Mouse (Mus musculus): Measurements from ENCODE around the gene Kitl. TPM values are rescaled to one million over a fixed set of nuclear protein-coding genes. Genes with fewer than 3 reads are reported as not detected.

Gene Kitl
- polyA plus RNA-seq, 1 experiment from 2014 or later, result 67.0 TPM

Small RNA genes within 50 kb of the gene (microRNA-seq; reads per million reads assigned to microRNA genes)
- gene Gm22918 (not detected), gene Gm25287 (not detected)

Data from midbrain, embryonic 16.5 days (tissue).